Mouse (Mus musculus) adrenal gland, postnatal 4 days (tissue): ENCODE results near the gene Fmnl2. TPM values are rescaled to one million over a fixed set of nuclear protein-coding genes. Genes with fewer than 3 reads are reported as not detected.

Source experiments
- DNase-seq, 2 experiments: peaks; one replicate each; pipeline ENCODE4 v3.0.0; 2021 to 2022; ENCODE audit warnings: low spot score in 2 of 2, mixed read lengths in 2 of 2
- total RNA-seq, 2 experiments: library from RNA; stranded (reverse); gene quantifications; 2 replicates each; pipeline ENCODE4 v1.2.3; 2021

Gene Fmnl2
- total RNA-seq, 2 experiments from 2014 or later = 28.4 to 33.3 TPM

DNA sequence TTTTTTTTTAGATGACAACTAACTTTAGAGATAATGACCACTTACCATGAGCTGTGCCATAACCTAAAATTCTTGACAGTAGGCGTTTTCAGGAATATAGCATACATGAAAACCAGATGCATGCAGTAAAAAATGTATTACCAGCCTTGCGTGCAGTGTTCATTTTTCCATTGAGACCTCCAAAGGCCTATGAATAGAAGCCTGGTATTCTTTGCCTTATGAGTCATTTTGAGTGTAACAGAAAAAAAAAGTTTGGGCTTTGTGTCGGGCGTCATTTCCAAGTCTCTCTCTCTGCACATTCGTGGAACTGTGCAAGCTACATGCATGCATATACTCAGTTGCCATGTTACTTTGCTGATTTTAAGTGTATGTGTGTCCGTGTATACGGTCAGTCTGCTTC, 123.5 kb downstream of the Fmnl2 start:
- no peak for DNase-seq

DNA sequence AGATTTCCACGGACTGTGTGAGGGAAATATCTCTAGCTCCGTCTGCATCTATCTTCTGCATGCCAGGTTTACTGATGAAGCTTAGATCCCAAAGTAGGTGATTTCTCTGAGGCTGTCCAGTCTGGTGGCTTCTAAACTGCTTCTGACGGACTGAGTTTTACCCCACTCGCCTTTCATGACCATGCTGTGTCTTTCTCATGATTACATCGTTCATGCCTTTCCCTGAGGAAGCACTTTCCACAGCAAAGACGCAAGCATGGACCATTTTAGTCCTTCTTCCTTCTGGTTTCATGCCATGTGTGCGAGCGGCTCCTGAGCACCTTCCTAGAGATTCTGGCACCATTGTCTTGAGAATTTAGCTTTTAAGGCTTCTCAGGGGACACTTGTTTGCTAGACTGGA, 123.9 kb downstream of the Fmnl2 start:
- DNase-seq = no peak

DNA sequence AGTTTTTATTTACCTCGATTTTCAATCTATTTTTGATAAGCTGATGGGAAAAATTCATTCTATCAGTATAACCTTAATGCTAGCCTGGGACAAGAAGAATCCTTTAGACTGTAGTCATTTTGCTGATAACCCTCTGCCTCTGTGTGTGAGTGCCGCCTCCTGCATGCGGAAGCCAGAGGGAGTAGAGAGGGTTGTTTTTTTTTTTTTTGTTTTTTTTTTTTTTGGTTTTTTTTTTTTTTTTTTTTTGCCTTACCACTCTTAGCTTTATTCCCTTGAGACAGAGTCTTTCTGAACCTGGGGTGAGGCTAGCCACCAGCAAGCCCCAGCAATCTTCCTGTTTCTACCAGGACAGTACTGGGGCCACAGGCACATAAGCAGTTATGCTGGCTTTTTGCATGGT, 124.8 kb downstream of the Fmnl2 start:
- no peak for DNase-seq

DNA sequence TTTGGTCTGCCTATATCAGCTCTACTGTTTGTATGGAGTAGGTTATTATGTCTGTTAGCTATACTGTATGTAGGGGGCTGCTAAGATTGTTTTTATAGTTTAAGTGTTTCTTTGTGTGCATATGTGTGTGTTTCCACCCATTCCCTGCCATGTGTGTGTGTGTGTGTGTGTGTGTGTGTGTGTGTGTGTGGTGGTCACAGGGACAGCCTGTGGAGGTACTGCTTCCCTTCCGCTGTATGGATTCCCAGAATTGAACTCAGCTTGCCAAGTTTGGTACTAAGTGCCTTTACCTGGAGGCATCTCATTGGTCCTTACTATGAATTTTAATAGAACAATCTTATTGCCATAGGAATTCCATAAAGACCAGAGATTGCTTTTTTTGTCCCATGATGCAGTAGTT, 126.9 kb downstream of the Fmnl2 start:
- no peak for DNase-seq

DNA sequence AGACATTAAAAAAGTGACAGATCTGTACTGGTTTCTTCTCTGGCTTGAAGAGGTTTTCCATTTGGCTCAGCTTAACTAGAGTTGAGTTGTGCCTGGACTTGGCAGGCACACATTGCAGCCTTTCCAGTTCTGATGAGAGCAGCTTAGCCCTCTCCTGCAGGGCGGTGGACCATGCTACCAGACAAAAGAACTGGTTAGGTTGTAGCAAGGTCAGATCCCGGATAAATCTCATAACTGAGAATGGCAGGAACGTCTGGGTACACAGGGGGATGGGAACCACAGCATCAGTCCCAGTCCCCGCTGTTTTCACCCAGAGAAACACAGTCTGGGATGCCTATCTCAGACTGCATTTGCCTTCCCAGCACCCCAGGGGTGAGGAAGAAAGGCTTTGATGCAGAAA, 127.5 kb downstream of the Fmnl2 start:
- no peak for DNase-seq

DNA sequence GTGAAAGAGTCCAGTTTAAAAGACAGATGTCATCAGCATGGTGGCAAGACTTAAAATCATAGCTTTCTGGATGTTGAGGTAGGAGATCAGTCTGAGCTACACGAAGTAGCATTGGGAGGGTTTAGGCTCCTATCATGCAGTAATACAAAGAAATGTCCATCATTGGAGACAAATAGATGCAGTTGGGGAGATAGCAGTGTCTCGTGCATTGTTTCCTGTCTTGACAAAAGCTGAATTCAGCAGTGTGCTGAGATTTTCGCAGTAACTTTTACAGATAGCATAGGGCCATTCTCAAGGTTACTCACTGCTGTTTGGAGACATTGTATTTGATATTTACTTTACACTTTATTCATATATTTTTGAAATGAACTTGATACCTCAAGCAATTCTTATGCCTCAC, 128.7 kb downstream of the Fmnl2 start:
- no peak for DNase-seq

DNA sequence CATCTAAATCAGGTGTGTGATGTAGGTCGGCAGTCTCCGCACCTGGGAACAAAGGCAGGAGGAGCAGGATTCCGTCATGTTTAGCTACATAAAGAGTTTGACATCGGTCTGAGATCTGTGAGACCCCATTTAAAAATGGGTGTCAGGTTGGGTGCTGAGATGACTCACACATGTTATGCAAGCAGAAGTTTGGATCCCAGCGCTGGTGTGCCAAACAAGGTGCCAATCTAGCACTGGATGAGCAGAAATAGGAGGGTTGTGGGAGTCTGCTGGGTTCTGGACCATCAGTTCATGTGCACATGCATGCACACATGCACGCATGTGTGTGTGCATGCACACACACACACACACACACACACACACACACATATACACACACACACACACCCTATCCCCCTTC, 129.4 kb downstream of the Fmnl2 start:
- DNase-seq = no peak

DNA sequence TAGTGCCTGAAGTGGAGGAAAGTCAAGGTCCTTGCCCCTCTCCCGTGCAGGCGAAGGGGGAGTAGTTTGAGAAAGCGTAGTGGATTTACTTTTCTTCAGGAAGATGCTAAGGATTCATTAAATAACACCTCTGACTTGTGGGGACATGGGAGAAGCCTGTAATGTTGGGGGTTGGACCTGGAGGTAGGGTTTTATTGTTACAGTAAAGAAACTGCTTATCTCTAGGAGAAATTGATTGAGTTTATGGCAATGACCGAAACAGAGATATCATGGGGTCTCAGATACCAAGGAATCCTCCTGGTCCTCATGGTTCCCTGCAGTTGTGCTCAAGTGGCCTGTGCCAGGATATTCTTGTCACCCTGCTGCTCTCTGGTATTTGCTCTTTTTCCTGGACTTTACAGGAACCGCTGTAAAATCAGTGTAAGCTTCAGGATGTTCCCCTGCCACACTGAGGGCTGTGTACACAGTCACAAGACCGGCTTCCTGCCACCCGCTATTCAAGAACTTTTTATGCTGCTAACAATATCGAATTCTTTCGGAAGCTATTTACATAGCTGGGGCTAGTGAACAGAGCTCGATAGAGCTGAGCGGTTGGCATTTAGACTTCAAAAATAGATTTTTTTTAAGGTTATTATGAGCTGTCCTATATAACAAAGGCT, 130.1 kb downstream of the Fmnl2 start:
- no peak for DNase-seq

DNA sequence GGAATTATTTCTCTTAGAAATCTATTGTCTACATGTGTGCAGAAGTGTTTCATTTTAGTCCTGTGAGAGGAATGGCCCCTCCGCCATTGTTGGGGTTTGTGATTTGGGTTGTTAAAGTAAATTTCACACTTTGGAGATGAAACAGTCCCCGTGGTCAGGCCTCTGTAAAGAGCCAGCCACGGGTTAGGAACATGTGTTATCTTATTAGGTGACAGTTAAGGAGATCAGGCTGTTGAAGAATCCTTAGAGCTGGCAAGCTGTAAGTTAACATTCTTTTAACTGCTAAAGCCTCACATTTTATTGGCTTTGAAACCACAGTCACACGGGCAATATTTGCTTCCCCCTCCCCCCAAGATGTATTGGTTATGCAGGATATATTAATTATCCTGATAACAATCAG, 131.7 kb downstream of the Fmnl2 start:
- DNase-seq = no peak

DNA sequence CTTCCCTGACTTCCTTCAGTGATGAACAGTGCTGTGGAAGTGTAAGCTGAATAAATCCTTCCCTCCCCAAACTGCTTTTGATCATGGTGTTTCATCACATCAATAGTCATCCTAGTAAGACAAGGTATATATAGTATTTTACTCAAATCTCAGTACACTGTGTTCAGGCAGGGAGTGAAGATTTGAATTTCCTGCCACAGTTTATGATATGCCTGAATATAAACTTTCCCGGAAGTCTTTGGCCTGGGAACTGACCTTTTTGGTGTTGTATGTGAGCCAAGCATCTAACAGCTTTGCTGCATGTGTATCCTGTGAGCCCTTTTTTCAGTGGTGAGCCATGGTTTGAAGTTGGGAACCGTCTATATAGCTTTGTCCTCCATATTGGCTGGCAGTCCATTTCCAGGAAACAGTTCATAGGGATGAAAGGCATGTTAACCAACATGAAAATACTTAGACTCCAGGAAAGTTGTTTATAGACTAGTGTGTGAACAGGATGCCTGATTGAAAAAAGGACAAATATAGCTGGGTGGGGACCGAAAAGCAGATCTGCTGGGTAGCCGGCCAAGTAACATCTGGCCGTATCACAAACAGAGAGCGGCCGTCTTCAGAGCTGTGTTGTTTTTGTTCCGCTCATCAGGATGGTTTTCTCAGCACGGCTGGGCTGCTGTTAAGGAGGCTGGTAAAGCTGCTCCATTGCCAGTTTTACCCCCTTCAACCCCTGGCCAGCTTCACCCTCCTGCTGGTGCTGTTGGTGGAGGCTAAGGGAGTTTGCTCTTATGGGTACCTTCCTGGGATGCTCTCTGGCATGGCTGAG, 133.4 kb downstream of the Fmnl2 start:
- no peak for DNase-seq

DNA sequence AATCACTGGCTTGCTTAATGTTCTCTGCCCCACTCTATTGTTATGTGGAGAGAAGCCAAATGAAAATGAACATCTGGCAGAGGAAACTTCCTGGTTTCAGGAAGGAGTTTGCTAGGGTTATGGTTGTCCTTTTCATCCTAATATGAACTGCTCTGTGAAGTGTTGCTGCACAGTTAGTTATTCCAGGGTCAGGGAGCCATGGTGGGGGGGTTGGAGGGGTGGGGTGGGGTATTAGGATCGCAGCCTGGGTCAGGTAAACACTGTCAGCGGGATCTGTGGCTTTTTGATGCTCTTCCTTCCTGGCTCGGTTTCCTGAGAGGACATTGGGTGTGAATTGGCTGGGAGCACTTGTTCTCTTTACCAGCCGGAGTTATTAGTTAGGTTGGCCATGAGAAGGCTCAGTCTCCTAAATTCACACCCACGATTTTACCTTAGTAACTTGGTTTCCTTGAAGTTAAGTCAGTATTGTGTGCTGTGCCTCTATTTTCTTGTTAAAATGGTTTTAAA, 134.1 kb downstream of the Fmnl2 start:
- DNase-seq = no peak

DNA sequence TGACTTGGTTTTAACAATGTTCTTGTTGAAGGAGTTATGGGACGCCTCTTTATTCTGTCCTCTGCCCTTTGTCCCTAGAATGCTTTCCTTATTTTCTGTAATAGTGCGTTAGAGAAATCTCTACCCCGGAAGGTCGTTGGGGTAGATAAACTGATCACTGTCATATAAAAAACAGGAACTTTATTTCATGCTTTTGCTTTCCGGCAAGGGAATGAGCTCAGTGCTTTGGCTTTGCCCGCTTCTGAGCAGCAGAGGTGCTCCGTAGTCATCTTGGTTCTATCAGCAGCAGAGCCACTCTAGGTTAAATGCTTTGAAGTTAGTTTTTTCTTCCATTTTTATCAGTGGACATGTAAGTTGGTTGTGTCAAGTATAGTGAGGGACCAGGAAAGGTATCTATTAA, 135.6 kb downstream of the Fmnl2 start:
- no peak for DNase-seq

DNA sequence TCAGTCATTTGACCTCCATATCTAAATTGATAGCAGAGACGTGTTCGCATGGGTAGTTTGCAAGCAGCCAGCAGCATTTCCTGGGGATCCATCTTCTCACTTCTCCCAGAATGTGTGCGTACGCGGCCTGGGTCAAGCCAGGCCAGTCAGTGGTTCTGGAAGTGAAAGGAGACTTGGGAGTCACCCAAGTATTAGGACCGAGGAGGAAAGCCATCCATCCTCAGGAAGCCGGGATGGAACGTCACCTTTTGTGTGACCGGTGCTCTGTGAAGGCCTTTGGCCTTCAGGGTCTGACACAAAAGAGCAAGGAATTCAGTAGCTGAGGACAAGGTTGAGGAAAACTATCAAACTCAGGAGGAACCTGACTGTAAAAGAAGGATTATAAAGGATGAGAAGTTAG, 136.9 kb downstream of the Fmnl2 start:
- no peak for DNase-seq

DNA sequence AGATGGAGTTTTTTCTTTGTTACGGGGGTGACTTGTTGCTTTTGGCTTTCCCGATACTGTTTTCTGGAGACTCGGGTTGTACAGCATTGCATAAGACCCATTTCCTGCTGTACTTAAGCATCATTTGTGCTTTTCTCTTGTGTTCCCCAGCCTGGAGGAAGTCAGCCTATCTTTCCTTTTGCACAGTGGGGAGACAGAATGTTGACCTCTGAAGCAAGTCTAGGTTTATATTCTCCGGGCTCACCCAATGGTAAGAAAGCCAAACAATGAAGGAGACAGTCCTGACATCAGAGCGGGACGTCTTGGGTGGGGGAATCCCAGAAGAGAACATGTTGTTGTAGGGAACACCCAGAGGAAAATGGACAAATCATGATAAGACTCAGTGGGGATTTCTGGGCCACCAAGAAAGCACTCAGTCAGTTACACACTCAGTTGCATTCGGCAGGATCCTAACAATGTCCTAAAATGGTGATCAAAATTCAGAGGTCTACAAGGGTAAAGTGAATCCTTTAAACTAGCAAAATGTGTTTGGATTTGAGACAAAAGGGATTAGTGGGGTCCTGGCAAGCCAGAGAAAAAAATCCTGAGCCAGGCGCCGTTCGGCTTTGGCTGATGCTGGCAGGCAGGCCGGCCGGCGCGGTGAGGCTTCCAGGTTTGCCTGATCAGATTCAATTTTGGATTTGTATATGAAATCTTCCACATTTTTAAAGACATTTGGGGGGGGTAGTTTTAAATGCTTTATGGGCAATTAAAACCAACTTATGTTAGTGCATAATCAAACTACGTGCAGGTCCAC, 140.5 kb downstream of the Fmnl2 start:
- no peak for DNase-seq

DNA sequence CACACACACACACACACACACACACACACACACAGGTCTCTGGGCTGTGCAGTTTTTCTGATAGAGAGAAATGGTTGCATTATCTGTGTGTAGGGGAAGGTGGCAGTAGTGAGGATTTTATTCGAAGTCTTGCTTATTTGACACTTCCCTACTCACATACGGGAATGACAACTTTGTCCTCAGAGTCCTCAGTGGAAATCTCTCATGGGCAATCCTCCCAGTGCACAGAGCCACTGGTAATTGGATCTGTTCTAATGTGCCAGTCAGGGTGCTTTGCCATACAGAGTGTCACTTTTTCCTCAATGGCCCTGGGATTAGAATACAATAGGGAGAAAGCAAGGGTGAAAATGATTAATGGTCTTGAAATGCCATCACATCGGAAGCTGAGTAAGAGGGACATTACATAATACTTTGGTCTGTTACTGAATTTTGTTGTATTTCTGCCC, 141.9 kb downstream of the Fmnl2 start:
- no peak for DNase-seq

DNA sequence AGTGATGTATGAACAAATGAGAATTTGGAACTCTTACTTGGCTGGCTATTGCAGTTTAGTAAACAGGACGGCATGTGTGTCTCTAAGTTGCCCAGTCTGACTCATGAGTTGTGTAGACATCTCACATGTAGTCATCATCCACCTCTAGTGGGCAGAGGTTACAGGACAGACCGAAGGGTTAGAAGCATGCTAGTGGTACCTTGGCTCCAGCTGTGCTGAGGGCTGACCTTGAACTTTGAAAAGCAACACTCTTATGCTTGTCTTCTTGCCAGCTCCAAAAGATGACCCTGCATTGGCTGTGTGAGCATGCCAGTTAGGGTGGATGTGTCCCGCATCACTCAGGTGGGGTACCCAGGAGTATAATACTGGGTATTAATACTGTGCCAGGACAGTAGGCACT, 142.8 kb downstream of the Fmnl2 start:
- DNase-seq = no peak

DNA sequence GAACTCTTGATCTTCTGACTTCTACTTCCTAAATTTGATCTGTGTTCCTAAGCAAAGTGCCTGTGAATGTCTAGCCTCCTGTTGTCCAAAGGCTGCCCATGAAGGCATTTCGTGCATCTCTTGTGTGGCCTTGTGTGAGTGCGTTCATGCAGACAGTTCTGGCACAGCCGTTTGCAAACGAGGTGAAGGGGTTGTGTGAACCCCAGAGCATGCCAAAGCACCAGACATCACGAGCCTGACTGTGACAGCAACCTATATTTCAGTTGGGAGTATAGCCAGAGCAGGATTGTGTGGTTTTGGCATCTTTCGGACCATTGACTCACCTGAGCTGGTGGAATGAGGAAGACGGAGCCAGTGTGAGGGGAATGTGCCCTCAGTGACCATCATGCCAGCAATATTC, 148.5 kb downstream of the Fmnl2 start:
- DNase-seq = no peak

DNA sequence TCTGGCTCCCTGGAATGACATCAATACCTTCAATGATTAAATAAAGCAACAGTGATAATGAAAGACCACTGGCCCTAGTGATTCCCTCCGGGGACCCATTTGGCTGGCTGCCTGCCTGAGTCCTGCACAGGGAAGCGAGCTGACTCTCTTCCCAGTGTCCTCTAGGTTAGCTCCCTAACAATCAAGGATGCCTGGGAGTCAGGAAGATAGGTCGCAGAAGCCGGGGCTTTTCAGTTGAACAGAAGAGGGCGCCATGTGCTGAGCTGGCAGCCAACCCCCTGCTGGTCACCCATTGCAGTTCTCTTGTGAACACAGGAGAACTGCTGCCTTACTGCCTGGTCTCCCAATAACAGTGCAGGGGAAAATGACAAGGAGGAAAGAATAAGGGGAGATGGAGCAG, 149.5 kb downstream of the Fmnl2 start:
- DNase-seq = peak; percentile 18 to 45

DNA sequence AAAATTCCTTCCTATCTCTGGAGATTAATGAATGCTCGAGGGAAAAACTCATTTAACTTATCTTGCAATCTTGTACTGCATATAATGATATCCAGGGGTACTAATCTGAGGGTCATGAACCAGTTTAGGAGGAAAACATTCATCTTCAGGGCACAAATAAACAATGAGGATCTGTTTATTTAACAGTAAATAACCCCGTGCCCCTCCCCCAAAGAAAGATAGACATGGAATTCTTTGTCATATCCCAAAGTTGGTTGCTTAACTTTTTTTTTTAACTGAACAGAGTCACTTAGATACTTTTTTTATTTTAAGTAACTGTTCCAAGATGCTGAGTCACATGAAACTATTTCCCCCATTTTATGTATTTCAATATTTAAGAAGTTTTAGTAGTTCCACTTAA, 155.4 kb downstream of the Fmnl2 start:
- no peak for DNase-seq

DNA sequence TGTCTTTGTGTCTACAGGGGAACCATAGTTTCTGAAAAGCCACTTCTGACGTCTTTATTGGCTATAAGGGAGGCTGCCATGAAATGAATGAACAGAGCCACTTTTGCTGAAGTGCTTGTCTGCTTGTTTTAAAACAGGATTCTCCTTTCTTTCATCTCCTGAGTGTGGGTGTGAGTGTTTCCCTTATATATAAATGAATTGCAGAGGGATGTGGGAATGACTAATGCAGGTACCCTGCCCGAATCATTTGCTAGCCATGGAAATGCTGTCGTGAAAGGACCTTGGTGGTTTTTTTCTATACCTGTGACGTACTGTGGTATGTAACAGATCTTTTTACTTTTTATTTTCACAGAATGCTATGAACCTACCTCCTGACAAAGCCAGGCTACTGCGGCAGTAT, 156.8 kb downstream of the Fmnl2 start:
- DNase-seq = no peak

DNA sequence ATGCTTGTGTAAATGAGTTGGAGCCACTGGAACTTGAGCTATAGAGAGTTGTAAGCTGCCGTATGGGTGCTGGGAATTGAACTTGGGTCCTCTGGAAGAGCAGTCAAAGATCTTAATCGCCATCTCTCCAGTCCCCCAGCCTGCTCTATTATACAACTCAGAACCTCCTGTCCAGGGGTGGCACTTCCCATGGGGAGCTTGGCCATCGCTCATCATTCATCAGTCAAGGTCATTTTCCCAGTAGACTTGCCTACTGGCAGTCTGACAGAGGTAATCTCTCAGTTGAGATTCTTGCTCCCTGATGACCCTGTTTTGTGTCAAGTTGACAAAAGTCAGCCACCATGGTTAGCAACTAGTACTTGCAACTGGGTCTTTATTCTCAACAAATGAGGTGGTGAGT, 165.3 kb downstream of the Fmnl2 start:
- DNase-seq = no peak
